Mouse (Mus musculus) myocyte (in vitro differentiated cells): ENCODE measurements around the gene Cdc27. TPM values are rescaled to one million over a fixed set of nuclear protein-coding genes. Genes with fewer than 3 reads are reported as not detected.

ENCODE experiments used
- H3K27me3 ChIP-seq: one replicate; pipeline ENCODE4 v1.6.1; 2011; ENCODE audit not compliant: control insufficient read depth, insufficient read depth, insufficient read length
- H3K36me3 ChIP-seq: one replicate; pipeline ENCODE4 v1.6.1; 2011; ENCODE audit not compliant: control insufficient read depth, insufficient read depth
- H3K4me2 ChIP-seq: one replicate; pipeline ENCODE4 v1.6.1; 2011; ENCODE audit warnings: low read depth, control low read depth
- H3K4me3 ChIP-seq: one replicate; pipeline ENCODE4 v1.5.1; 2011; ENCODE audit warnings: mild to moderate bottlenecking, control low read depth, moderate library complexity
- H3K79me2 ChIP-seq: one replicate; pipeline ENCODE4 v1.6.1; 2011; ENCODE audit not compliant: control insufficient read depth, insufficient read depth
- H3ac ChIP-seq: one replicate; pipeline ENCODE4 v1.6.1; 2011; ENCODE audit not compliant: control insufficient read depth, insufficient read length
- CEBPB ChIP-seq: IDR thresholded peaks from 2 replicates; pipeline ENCODE4 v1.6.1; 2011; ENCODE audit warnings: mild to moderate bottlenecking, moderate library complexity; ENCODE audit not compliant: poor library complexity, insufficient read depth, severe bottlenecking
- E2F4 ChIP-seq: IDR thresholded peaks from one replicate; pipeline ENCODE4 v1.6.1; 2011; ENCODE audit warnings: mild to moderate bottlenecking, control low read depth, moderate library complexity; ENCODE audit not compliant: insufficient read depth
- MAX ChIP-seq: IDR thresholded peaks from one replicate; pipeline ENCODE4 v1.6.1; 2011; ENCODE audit warnings: low read depth, mild to moderate bottlenecking, control low read depth
- MYOD1 ChIP-seq, 3 experiments: IDR thresholded peaks; one replicate each; pipeline ENCODE4 v1.6.1; 2011; ENCODE audit warnings: control low read depth in 2 of 3, low read depth in 2 of 3, mild to moderate bottlenecking in 2 of 3, moderate library complexity in 1 of 3; ENCODE audit not compliant: insufficient read length in 2 of 3, control insufficient read depth in 1 of 3
- MYOG ChIP-seq, 3 experiments: IDR thresholded peaks; one replicate each; pipeline ENCODE4 v1.6.1; 2011; ENCODE audit warnings: control low read depth in 2 of 3, low read depth in 2 of 3, mild to moderate bottlenecking in 2 of 3; ENCODE audit not compliant: insufficient read length in 2 of 3, control insufficient read depth in 1 of 3, insufficient read depth in 1 of 3
- POLR2A ChIP-seq: IDR thresholded peaks from one replicate; pipeline ENCODE4 v1.6.1; 2011; ENCODE audit warnings: low read depth, mild to moderate bottlenecking, control low read depth, moderate library complexity; ENCODE audit not compliant: insufficient read length
- POLR2AphosphoS2 ChIP-seq: IDR thresholded peaks from one replicate; pipeline ENCODE4 v1.6.1; 2011; ENCODE audit warnings: low read depth, control low read depth; ENCODE audit not compliant: insufficient read length
- REST ChIP-seq: IDR thresholded peaks from one replicate; pipeline ENCODE4 v1.6.1; 2011; ENCODE audit warnings: mild to moderate bottlenecking, control low read depth, moderate library complexity; ENCODE audit not compliant: insufficient read depth, insufficient read length
- SRF ChIP-seq: IDR thresholded peaks from one replicate; pipeline ENCODE4 v1.6.1; 2011; ENCODE audit warnings: low read depth; ENCODE audit not compliant: control insufficient read depth, insufficient read length
- TCF12 ChIP-seq: IDR thresholded peaks from one replicate; pipeline ENCODE4 v1.6.1; 2011; ENCODE audit warnings: mild to moderate bottlenecking, control low read depth; ENCODE audit not compliant: poor library complexity, insufficient read depth, severe bottlenecking
- TCF3 ChIP-seq: IDR thresholded peaks from one replicate; pipeline ENCODE4 v1.6.1; 2011; ENCODE audit warnings: low read depth, control low read depth; ENCODE audit not compliant: insufficient read length
- USF1 ChIP-seq: IDR thresholded peaks from one replicate; pipeline ENCODE4 v1.6.1; 2011; ENCODE audit warnings: low read depth, mild to moderate bottlenecking, control low read depth, moderate library complexity
- polyA plus RNA-seq: library from polyadenylated mRNA; unstranded; fragments of >200 nt; fragmentation: generic; extraction: Trizol; gene quantifications from one replicate; pipeline ENCODE4 v1.2.1, GENCODE M21; 2012; ENCODE audit warnings: missing spikeins

The Cdc27 gene
- polyA plus RNA-seq, 1 experiment: 9.2 TPM

DNA sequence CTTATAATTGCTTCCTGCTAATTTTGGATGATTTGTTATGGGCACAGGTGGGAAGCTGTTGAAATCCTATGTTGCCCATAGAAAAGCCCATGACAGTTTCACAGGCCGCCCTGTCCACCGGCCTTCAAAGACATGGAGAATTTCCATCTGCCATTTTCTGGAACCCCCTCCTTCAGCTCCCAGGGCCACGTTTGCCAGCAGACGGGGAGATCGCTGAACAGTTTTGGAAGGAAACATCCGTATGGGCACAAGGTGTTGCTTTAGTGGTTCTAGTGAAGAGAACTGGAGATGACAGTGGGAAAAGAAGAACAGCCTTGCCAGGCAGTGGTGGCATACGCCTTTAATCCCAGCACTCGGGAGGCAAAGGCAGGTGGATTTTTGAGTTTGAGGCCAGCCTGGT, 68.4 kb downstream of the Cdc27 start:
- no peaks in the 10 kb centered on the region for H3K27me3 ChIP-seq
- no peaks in the 10 kb centered on the region for H3K79me2 ChIP-seq
- no peak overlapping the region for H3K4me3 ChIP-seq
- TF ChIP-seq TCF12: no peak
- no peak for TF ChIP-seq MYOG (IDR thresholded peaks at IDR 0.05; ENCODE audit: control insufficient read depth in 1 of 3, insufficient read depth in 1 of 3, insufficient read length in 2 of 3, low read depth in 2 of 3)
- TF ChIP-seq POLR2AphosphoS2: no peak
- TF ChIP-seq CEBPB: no peak
- TF ChIP-seq USF1: no peak
- TF ChIP-seq SRF: no peak
- TF ChIP-seq MYOD1 (IDR thresholded peaks at IDR 0.05; ENCODE audit: control insufficient read depth in 1 of 3, insufficient read length in 2 of 3, low read depth in 2 of 3): no peak
- no peak for TF ChIP-seq TCF3
- H3ac ChIP-seq: no peak overlapping the region
- no peak overlapping the region for H3K4me2 ChIP-seq
- no peaks in the 10 kb centered on the region for H3K36me3 ChIP-seq

DNA sequence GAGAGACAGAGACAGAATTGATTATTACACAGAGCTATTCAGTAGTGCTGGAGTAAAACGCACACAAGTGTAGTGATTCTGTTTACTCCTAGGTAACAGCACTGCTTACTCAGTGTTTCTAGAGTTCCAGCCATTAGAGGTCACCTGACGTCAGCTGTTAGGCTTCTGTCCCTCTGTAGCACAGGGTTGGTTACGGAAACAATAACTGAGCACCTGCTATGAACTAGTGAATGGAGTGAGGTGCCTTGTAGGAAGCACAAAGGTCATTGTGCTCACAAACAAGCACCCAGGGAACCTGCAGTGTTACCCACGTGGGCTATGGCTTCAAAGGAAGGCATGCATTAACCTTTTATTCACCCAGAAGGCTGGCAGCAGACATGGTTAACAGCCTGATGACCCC, 70.9 kb downstream of the Cdc27 start:
- Histone ChIP-seq H3ac (no peak overlapping the region), H3K36me3 (no peaks in the 10 kb centered on the region), H3K27me3 (no peaks in the 10 kb centered on the region), H3K4me3 (no peak overlapping the region), H3K4me2 (no peak overlapping the region), H3K79me2 (no peaks in the 10 kb centered on the region)
- TF ChIP-seq REST (no peak), POLR2A (no peak), TCF3 (no peak), SRF (no peak), USF1 (no peak), MYOG (IDR thresholded peaks at IDR 0.05; ENCODE audit: control insufficient read depth in 1 of 3, insufficient read depth in 1 of 3, insufficient read length in 2 of 3, low read depth in 2 of 3) (no peak), MYOD1 (IDR thresholded peaks at IDR 0.05; ENCODE audit: control insufficient read depth in 1 of 3, insufficient read length in 2 of 3, low read depth in 2 of 3) (no peak), CEBPB (no peak), TCF12 (no peak), POLR2AphosphoS2 (no peak), E2F4 (no peak), MAX (no peak)

DNA sequence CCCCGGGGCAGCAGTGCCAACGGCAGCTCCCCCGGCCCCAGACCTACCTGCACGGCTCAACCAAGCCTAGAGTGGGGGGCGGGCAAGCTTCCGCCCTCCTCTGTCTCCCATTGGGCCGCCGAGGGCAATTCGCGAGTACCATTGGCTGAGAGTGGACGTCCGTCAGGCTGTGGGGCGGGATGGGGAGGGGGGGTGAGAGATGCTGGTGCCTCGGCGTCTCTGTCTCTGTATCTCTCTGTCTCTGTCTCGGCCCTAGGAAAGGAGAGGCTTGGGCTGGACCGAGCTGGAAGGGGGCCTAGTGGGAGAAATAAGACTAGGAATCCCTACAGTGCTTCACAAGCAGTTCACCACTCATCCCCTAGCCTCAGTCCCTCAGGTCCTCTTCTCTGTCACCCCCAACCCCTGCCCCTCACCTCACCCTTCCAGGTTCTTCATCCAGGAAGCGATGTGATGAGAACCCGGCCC, 81.0 kb downstream of the Cdc27 start:
- peak; percentile 35 for TF ChIP-seq POLR2A
- TF ChIP-seq TCF12: no peak
- H3K79me2 ChIP-seq: no peaks in the 10 kb centered on the region
- H3K27me3 ChIP-seq: no peaks in the 10 kb centered on the region
- peak overlapping the region; percentile 29 for H3K4me3 ChIP-seq
- peak overlapping the region; percentile 91 for H3K4me2 ChIP-seq
- H3ac ChIP-seq: peak overlapping the region; percentile 73
- no peaks in the 10 kb centered on the region for H3K36me3 ChIP-seq

DNA sequence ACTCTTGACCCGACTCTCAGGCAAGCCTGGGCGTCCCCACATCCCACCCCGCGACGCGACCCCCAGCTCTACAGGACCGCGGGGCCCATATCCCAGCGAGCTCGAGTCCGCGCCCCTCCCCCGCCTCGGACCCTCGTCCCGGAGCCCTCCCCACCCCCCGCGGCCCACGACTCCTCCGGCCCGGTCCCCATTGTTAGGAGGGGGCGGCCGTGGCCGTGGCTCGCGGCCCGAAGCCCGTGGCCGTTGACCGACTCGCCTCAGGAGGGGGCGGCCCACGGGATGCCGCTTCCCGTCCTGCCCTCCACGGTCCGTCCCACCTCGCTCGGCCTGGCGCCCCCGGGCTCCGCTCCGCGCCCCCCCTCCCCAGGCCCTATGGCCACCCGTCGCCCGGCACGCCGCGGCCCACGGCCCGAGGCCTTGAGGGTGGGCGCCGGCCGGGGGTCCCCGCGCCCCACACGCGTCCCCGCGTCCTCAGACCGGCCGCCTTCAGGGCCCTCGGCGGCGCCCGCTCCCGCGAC, 81.6 kb downstream of the Cdc27 start, which contains the start of gene Kansl1:
Gene Kansl1, minus strand, starts transcription at position 111 of the 518 bp plus-strand sequence.
- Histone ChIP-seq H3K4me2 (peak within 1 kb of the TSS; percentile 91), H3K79me2 (no peaks in the 10 kb centered on the region)
- TF ChIP-seq CEBPB: no peak
- no peak for TF ChIP-seq MYOD1 (IDR thresholded peaks at IDR 0.05; ENCODE audit: control insufficient read depth in 1 of 3, insufficient read length in 2 of 3, low read depth in 2 of 3)
- TF ChIP-seq POLR2A: no peak
- TF ChIP-seq SRF: no peak
- TF ChIP-seq E2F4: no peak
- TF ChIP-seq TCF12: no peak
- no peak for TF ChIP-seq TCF3
- TF ChIP-seq POLR2AphosphoS2: no peak
- no peak for TF ChIP-seq MYOG (IDR thresholded peaks at IDR 0.05; ENCODE audit: control insufficient read depth in 1 of 3, insufficient read depth in 1 of 3, insufficient read length in 2 of 3, low read depth in 2 of 3)
- no peak for TF ChIP-seq USF1
- TF ChIP-seq MAX: no peak
- no peak for TF ChIP-seq REST

DNA sequence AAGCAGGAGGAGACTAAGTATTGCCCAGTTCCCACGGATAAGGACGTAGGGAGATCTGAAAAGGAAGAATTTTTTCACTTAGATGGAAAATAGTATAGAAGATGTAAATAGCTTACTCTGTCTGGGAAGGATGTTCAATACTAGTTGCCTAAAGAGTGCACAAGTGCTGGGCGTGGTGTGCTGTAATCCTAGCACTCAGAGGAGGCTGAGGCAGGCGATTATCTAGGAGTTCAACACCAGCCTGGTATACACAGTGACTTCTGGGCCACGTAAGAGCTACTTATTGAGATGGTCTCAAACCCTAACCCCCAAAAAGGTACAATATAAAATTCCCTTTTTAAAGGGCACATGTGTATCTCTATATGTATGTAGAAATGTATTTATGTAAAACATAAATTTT, 82.7 kb downstream of the Cdc27 start:
- H3K4me3 ChIP-seq: peak overlapping the region; percentile 29
- no peaks in the 10 kb centered on the region for H3K27me3 ChIP-seq
- H3K4me2 ChIP-seq: peak overlapping the region; percentile 8
- no peak for TF ChIP-seq MYOD1 (IDR thresholded peaks at IDR 0.05; ENCODE audit: control insufficient read depth in 1 of 3, insufficient read length in 2 of 3, low read depth in 2 of 3)
- TF ChIP-seq POLR2A: no peak
- no peak for TF ChIP-seq E2F4
- H3ac ChIP-seq: no peak overlapping the region
- no peaks in the 10 kb centered on the region for H3K79me2 ChIP-seq
- H3K36me3 ChIP-seq: no peaks in the 10 kb centered on the region

More for the DNA sequence above, 81.6 kb downstream of the Cdc27 start, which contains the start of gene Kansl1:
- peak within 1 kb of the TSS; percentile 73 for H3ac ChIP-seq
- peak within 1 kb of the TSS; percentile 29 for H3K4me3 ChIP-seq
- H3K27me3 ChIP-seq: no peaks in the 10 kb centered on the region
- H3K36me3 ChIP-seq: no peaks in the 10 kb centered on the region
